Mouse (Mus musculus): Measurements from ENCODE around the gene Fam43b.

Gene Fam43b

GRCm38 (mm10) chr4:138352692-138353091, 43.6 kb downstream of the Fam43b start:
- DNase-seq (ENCODE audit: low read depth, low spot score): no peak

- peak; percentile 71 for DNase-seq (ENCODE audit: low read depth, low spot score)
Observed at GRCm38 (mm10) chr4:138351821-138352220, 44.5 kb downstream of the Fam43b start.

- no peak for DNase-seq (ENCODE audit: low read depth, low spot score)
Observed at GRCm38 (mm10) chr4:138348716-138349115, 47.6 kb downstream of the Fam43b start.

GRCm38 (mm10) chr4:138347280-138347679, 49.0 kb downstream of the Fam43b start:
- no peak for DNase-seq (ENCODE audit: low read depth, low spot score)

GRCm38 (mm10) chr4:138344891-138345545, 51.3 kb downstream of the Fam43b start:
- DNase-seq (ENCODE audit: low read depth, low spot score): no peak
